Mouse (Mus musculus) heart, embryonic 16.5 days (tissue): ENCODE data around the gene 1700102P08Rik. TPM values are rescaled to one million over a fixed set of nuclear protein-coding genes. Genes with fewer than 3 reads are reported as not detected.

Experiments
- polyA plus RNA-seq: library from polyadenylated mRNA; unstranded; fragments of >200 nt; fragmentation: Nextera tagmentation; extraction: Ambion mirVana; gene quantifications from 2 replicates; pipeline ENCODE4 v1.2.1, GENCODE M21; 2015

The 1700102P08Rik gene
- polyA plus RNA-seq, 1 experiment from 2014 or later, result 0.42 TPM

Other genes with a start within 250 kb of the 1700102P08Rik start
- 0.34 and 0.81 TPM in 2 replicates for gene Bsn, start 202.4 kb upstream of the 1700102P08Rik start, polyA plus RNA-seq
- gene Dag1, start 128.8 kb upstream of the 1700102P08Rik start, polyA plus RNA-seq, result 136 and 145 TPM in 2 replicates
- 23.7 and 26.9 TPM in 2 replicates for gene Nicn1, start 102.4 kb upstream of the 1700102P08Rik start, polyA plus RNA-seq
- 8.1 and 8.7 TPM in 2 replicates for gene Amt, start 96.0 kb upstream of the 1700102P08Rik start, polyA plus RNA-seq
- 372 and 444 TPM in 2 replicates for gene Rhoa, start 86.7 kb upstream of the 1700102P08Rik start, polyA plus RNA-seq
- 32.5 and 34.2 TPM in 2 replicates for gene Tcta, start 86.6 kb upstream of the 1700102P08Rik start, polyA plus RNA-seq
- 647 and 680 TPM in 2 replicates for gene Gpx1, start 53.9 kb upstream of the 1700102P08Rik start, polyA plus RNA-seq
- gene Usp4, start 45.0 kb upstream of the 1700102P08Rik start, polyA plus RNA-seq, result 83.6 and 84.2 TPM in 2 replicates
- gene Ccdc36, start 35.7 kb downstream of the 1700102P08Rik start, polyA plus RNA-seq, result 0.45 and 0.71 TPM in 2 replicates
- not detected in 2 replicates for gene BC048562, start 43.7 kb downstream of the 1700102P08Rik start, polyA plus RNA-seq
- 39.8 and 44.3 TPM in 2 replicates for gene Ccdc71, start 67.7 kb downstream of the 1700102P08Rik start, polyA plus RNA-seq
- 103 and 110 TPM in 2 replicates for gene Klhdc8b, start 68.8 kb downstream of the 1700102P08Rik start, polyA plus RNA-seq
- 67.1 and 77.7 TPM in 2 replicates for gene Lamb2, start 86.9 kb downstream of the 1700102P08Rik start, polyA plus RNA-seq
- 60.1 and 63.5 TPM in 2 replicates for gene Usp19, start 97.8 kb downstream of the 1700102P08Rik start, polyA plus RNA-seq
- gene Qars, start 114.9 kb downstream of the 1700102P08Rik start, polyA plus RNA-seq, result 70.4 and 83.2 TPM in 2 replicates
- 82.2 and 82.5 TPM in 2 replicates for gene Qrich1, start 124.0 kb downstream of the 1700102P08Rik start, polyA plus RNA-seq
- 91.7 and 91.8 TPM in 2 replicates for gene Impdh2, start 167.5 kb downstream of the 1700102P08Rik start, polyA plus RNA-seq
- gene Ndufaf3, start 174.6 kb downstream of the 1700102P08Rik start, polyA plus RNA-seq, result 63.7 and 65.9 TPM in 2 replicates
- gene Dalrd3, start 177.1 kb downstream of the 1700102P08Rik start, polyA plus RNA-seq, result 83.3 and 83.6 TPM in 2 replicates
- gene Wdr6, start 185.9 kb downstream of the 1700102P08Rik start, polyA plus RNA-seq, result 48.3 and 61.0 TPM in 2 replicates
- 20.1 and 22.0 TPM in 2 replicates for gene P4htm, start 204.9 kb downstream of the 1700102P08Rik start, polyA plus RNA-seq